Mouse (Mus musculus) splenic B cell, adult 2 months (primary cell): ENCODE results near the gene Abhd14b.
"Not testable (repeated sequence)": the region's sequence is repeated elsewhere in the genome, so short reads cannot be mapped to it uniquely, and the experiment has no call there.

Experiments used
- DNase-seq: peaks from one replicate; pipeline ENCODE4 v3.0.0-alpha.2; 2011; ENCODE audit warnings: low read depth, low spot score
- H3K27me3 ChIP-seq: 2 replicates; pipeline ENCODE4 v1.6.1; 2012; ENCODE audit warnings: mild to moderate bottlenecking, low read length, moderate library complexity, mixed read lengths; ENCODE audit not compliant: control insufficient read depth, poor library complexity, insufficient read depth, severe bottlenecking
- H3K36me3 ChIP-seq: 2 replicates; pipeline ENCODE4 v1.6.1; 2012; ENCODE audit warnings: mild to moderate bottlenecking, low read length, moderate library complexity, mixed read lengths; ENCODE audit not compliant: control insufficient read depth, poor library complexity, insufficient read depth, severe bottlenecking

The Abhd14b gene

GRCm38 (mm10) chr9:106483606-106484005 lies 36.3 kb downstream of the Abhd14b start:
- Histone ChIP-seq H3K36me3 (peaks cover 17% of the 10 kb centered on the region), H3K27me3 (no peaks in the 10 kb centered on the region)
- no peak for DNase-seq

- DNase-seq: no peak
- Histone ChIP-seq H3K27me3 (no peaks in the 10 kb centered on the region), H3K36me3 (peaks cover 17% of the 10 kb centered on the region)
Observed at GRCm38 (mm10) chr9:106485076-106485475, 37.8 kb downstream of the Abhd14b start.

GRCm38 (mm10) chr9:106487602-106488001 lies 40.3 kb downstream of the Abhd14b start:
- H3K27me3 ChIP-seq, DNase-seq: not testable (repeated sequence)
- peaks cover 17% of the 10 kb centered on the region for H3K36me3 ChIP-seq

GRCm38 (mm10) chr9:106499667-106500066 lies 52.4 kb downstream of the Abhd14b start, which contains the start of gene Iqcf1:
Iqcf1 (plus strand) TSS chr9:106499967.
- no peaks in the 10 kb centered on the region for H3K27me3 ChIP-seq
- DNase-seq: no peak
- H3K36me3 ChIP-seq: no peaks in the 10 kb centered on the region

GRCm38 (mm10) chr9:106501846-106502245 lies 54.6 kb downstream of the Abhd14b start:
- DNase-seq: no peak
- no peaks in the 10 kb centered on the region for H3K27me3 ChIP-seq
- H3K36me3 ChIP-seq: no peaks in the 10 kb centered on the region
